Mouse (Mus musculus): Measurements from ENCODE around the gene Klrg2. TPM values are rescaled to one million over a fixed set of nuclear protein-coding genes. Genes with fewer than 3 reads are reported as not detected.

Gene Klrg2
- polyA plus RNA-seq, 2 experiments: 0.01 to 0.08 TPM

GRCm38 (mm10) chr6:38632826-38633225 is 4.2 kb downstream of the Klrg2 start:
- H3K9ac ChIP-seq (replicated peaks): no peak overlapping the region
- no peak for DNase-seq (ENCODE audit: low read depth in 3 of 3, low spot score in 3 of 3)
- H3K4me2 ChIP-seq (ENCODE audit: low read depth): no peak overlapping the region
- no peak for ATAC-seq (ENCODE audit: insufficient read depth)
- H3K27ac ChIP-seq: no peak overlapping the region
- no peak overlapping the region for H3K4me3 ChIP-seq (ENCODE audit: insufficient read depth in 1 of 2, low read depth in 2 of 2, low read length in 2 of 2)
- TF ChIP-seq EP300 (IDR thresholded peaks at IDR 0.05; ENCODE audit: low read depth) (no peak), CTCF (IDR thresholded peaks at IDR 0.05; ENCODE audit: low read depth) (no peak)
- no peaks in the 10 kb centered on the region for H3K9me3 ChIP-seq (ENCODE audit: control insufficient read depth, low read length)
- 77% methylated on average over 2 of the region's 2 CpGs for WGBS (ENCODE audit: insufficient replicate concordance)
- H3K36me3 ChIP-seq (replicated peaks; ENCODE audit: control insufficient read depth, insufficient read depth, low read depth): no peaks in the 10 kb centered on the region
- H3K4me1 ChIP-seq (replicated peaks; ENCODE audit: control insufficient read depth in 2 of 2, insufficient read depth in 2 of 2, low read length in 1 of 2): 0 out of 4 replicates have a peak, but pooled peaks cover 0 to 2% of the 10 kb centered on the region in 2 experiments
- peaks cover 43% of the 10 kb centered on the region for H3K27me3 ChIP-seq (ENCODE audit: control insufficient read depth, insufficient read depth, low read length)

DNA sequence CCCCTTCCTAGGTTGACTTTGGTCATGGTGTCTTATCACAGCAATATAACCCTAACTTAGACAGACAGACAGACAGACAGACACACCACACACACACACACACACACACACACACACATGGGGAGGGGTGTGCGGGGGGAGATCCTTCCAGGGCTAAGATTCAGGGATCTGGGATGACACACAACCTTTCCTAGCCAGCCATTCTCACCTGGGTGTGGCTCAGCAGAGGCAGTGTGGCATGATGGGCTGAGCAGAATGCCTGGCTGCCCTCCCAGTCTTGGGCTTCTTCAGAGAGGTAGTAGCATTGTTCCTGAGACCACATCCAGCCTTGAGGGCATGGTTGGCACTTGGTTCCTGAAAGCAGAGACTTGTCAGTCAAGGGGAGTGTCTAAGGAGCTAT is 7.5 kb downstream of the Klrg2 start:
- ATAC-seq (ENCODE audit: insufficient read depth) (no peak), DNase-seq (ENCODE audit: low read depth in 3 of 3, low spot score in 3 of 3) (no peak)
- peaks cover 10% of the 10 kb centered on the region for H3K27me3 ChIP-seq (ENCODE audit: control insufficient read depth, insufficient read depth, low read length)
- no peaks in the 10 kb centered on the region for H3K4me1 ChIP-seq (replicated peaks; ENCODE audit: control insufficient read depth in 2 of 2, insufficient read depth in 2 of 2, low read length in 1 of 2)
- no peaks in the 10 kb centered on the region for H3K36me3 ChIP-seq (replicated peaks; ENCODE audit: control insufficient read depth, insufficient read depth, low read depth)
- H3K9me3 ChIP-seq (ENCODE audit: control insufficient read depth, low read length): no peaks in the 10 kb centered on the region
- 69% methylated on average over 1 of the region's 1 CpGs for WGBS (ENCODE audit: insufficient replicate concordance)
- no peak for TF ChIP-seq EP300 (IDR thresholded peaks at IDR 0.05; ENCODE audit: low read depth)
- no peak for TF ChIP-seq CTCF (IDR thresholded peaks at IDR 0.05; ENCODE audit: low read depth)
- H3K9ac ChIP-seq (replicated peaks): no peak overlapping the region
- no peak overlapping the region for H3K4me2 ChIP-seq (ENCODE audit: low read depth)
- no peak overlapping the region for H3K27ac ChIP-seq
- H3K4me3 ChIP-seq (ENCODE audit: insufficient read depth in 1 of 2, low read depth in 2 of 2, low read length in 2 of 2): no peak overlapping the region

GRCm38 (mm10) chr6:38627486-38627885 is 9.6 kb downstream of the Klrg2 start:
- ATAC-seq (ENCODE audit: insufficient read depth): no peak
- TF ChIP-seq CTCF (IDR thresholded peaks at IDR 0.05; ENCODE audit: low read depth) (no peak), EP300 (IDR thresholded peaks at IDR 0.05; ENCODE audit: low read depth) (no peak)
- Histone ChIP-seq H3K4me2 (ENCODE audit: low read depth) (no peak overlapping the region), H3K27ac (no peak overlapping the region), H3K9ac (replicated peaks) (no peak overlapping the region), H3K9me3 (ENCODE audit: control insufficient read depth, low read length) (no peaks in the 10 kb centered on the region), H3K4me1 (replicated peaks; ENCODE audit: control insufficient read depth in 2 of 2, insufficient read depth in 2 of 2, low read length in 1 of 2) (peaks cover 8 to 14% of the 10 kb centered on the region in 2 experiments; a peak in 3 of 4 replicates), H3K36me3 (replicated peaks; ENCODE audit: control insufficient read depth, insufficient read depth, low read depth) (peaks cover 3% of the 10 kb centered on the region; the same call in 1 of the 2 replicates), H3K27me3 (ENCODE audit: control insufficient read depth, insufficient read depth, low read length) (no peaks in the 10 kb centered on the region), H3K4me3 (ENCODE audit: insufficient read depth in 1 of 2, low read depth in 2 of 2, low read length in 2 of 2) (no peak overlapping the region)
- DNase-seq (ENCODE audit: low read depth in 3 of 3, low spot score in 3 of 3): no peak
- 73% methylated on average over 4 of the region's 4 CpGs for WGBS (ENCODE audit: insufficient replicate concordance)

GRCm38 (mm10) chr6:38627081-38627480 is 10.0 kb downstream of the Klrg2 start:
- DNase-seq (ENCODE audit: low read depth in 3 of 3, low spot score in 3 of 3): no peak
- Histone ChIP-seq H3K4me3 (ENCODE audit: insufficient read depth in 1 of 2, low read depth in 2 of 2, low read length in 2 of 2) (no peak overlapping the region), H3K27ac (no peak overlapping the region), H3K4me2 (ENCODE audit: low read depth) (no peak overlapping the region), H3K27me3 (ENCODE audit: control insufficient read depth, insufficient read depth, low read length) (no peaks in the 10 kb centered on the region), H3K36me3 (replicated peaks; ENCODE audit: control insufficient read depth, insufficient read depth, low read depth) (peaks cover 3% of the 10 kb centered on the region; the same call in 1 of the 2 replicates), H3K4me1 (replicated peaks; ENCODE audit: control insufficient read depth in 2 of 2, insufficient read depth in 2 of 2, low read length in 1 of 2) (peaks cover 8 to 17% of the 10 kb centered on the region in 2 experiments; a peak in 3 of 4 replicates), H3K9ac (replicated peaks) (no peak overlapping the region), H3K9me3 (ENCODE audit: control insufficient read depth, low read length) (no peaks in the 10 kb centered on the region)
- ATAC-seq (ENCODE audit: insufficient read depth): no peak
- 88% methylated on average over 4 of the region's 4 CpGs for WGBS (ENCODE audit: insufficient replicate concordance)
- no peak for TF ChIP-seq CTCF (IDR thresholded peaks at IDR 0.05; ENCODE audit: low read depth)
- TF ChIP-seq EP300 (IDR thresholded peaks at IDR 0.05; ENCODE audit: low read depth): no peak

- no peak overlapping the region for H3K4me3 ChIP-seq (ENCODE audit: insufficient read depth in 1 of 2, low read depth in 2 of 2, low read length in 2 of 2)
- no peak for DNase-seq (ENCODE audit: low read depth in 3 of 3, low spot score in 3 of 3)
- peaks cover 3% of the 10 kb centered on the region; the same call in 1 of the 2 replicates for H3K36me3 ChIP-seq (replicated peaks; ENCODE audit: control insufficient read depth, insufficient read depth, low read depth)
- H3K27ac ChIP-seq: no peak overlapping the region
- H3K4me2 ChIP-seq (ENCODE audit: low read depth): no peak overlapping the region
- peaks cover 8 to 17% of the 10 kb centered on the region in 2 experiments; a peak in 3 of 4 replicates for H3K4me1 ChIP-seq (replicated peaks; ENCODE audit: control insufficient read depth in 2 of 2, insufficient read depth in 2 of 2, low read length in 1 of 2)
- H3K9me3 ChIP-seq (ENCODE audit: control insufficient read depth, low read length): no peaks in the 10 kb centered on the region
- H3K27me3 ChIP-seq (ENCODE audit: control insufficient read depth, insufficient read depth, low read length): no peaks in the 10 kb centered on the region
- no peak overlapping the region for H3K9ac ChIP-seq (replicated peaks)
- no peak for TF ChIP-seq EP300 (IDR thresholded peaks at IDR 0.05; ENCODE audit: low read depth)
- no peak for TF ChIP-seq CTCF (IDR thresholded peaks at IDR 0.05; ENCODE audit: low read depth)
- WGBS (ENCODE audit: insufficient replicate concordance): 88% methylated on average over 5 of the region's 5 CpGs
- ATAC-seq (ENCODE audit: insufficient read depth): no peak
Observed at GRCm38 (mm10) chr6:38626086-38626485, 11.0 kb downstream of the Klrg2 start.

Measured in liver, embryonic 14.5 days (tissue).